Mouse (Mus musculus): ENCODE data around the gene Ola1.

Ola1 gene

DNA sequence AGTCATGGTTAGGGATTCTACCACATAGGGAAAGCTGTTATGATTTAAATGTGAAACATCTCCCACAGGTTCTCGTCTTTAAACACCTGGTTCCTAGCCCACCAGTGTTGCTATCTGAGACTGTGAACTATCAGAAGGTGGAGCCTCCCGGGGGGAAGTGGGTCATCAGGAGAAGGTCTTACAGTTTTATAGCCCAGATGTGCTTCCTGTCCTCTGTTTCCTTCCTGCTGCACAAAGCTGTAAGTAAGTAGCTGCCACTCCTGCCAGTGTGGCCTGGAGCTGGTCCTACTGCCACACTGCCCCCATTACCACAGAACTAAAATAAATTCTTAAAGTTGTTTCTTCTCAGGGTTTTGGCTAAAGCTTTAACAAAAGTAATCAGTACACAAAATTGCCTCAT is 72.6 kb downstream of the Ola1 start:
- no peak for ATAC-seq (ENCODE audit: low TSS enrichment)

DNA sequence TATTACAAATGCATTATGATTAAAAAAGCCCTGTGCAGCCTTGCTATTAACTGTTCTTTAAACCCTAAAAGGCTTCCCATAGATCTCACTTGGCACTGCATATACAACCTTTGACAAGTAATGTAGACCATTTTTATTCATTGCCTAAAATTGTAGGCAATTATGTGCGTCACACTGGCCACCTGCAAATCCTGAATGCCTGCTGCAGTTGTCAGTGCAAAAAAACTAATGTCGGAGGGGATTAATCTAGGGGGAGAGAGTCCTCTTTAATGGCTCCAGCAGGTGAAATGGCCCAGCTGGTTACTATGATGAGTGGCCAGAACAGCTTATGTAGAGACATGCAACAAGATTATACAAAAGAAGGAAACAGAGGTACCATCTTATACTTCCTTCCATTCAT is 75.0 kb downstream of the Ola1 start:
- no peak for ATAC-seq (ENCODE audit: low TSS enrichment)

DNA sequence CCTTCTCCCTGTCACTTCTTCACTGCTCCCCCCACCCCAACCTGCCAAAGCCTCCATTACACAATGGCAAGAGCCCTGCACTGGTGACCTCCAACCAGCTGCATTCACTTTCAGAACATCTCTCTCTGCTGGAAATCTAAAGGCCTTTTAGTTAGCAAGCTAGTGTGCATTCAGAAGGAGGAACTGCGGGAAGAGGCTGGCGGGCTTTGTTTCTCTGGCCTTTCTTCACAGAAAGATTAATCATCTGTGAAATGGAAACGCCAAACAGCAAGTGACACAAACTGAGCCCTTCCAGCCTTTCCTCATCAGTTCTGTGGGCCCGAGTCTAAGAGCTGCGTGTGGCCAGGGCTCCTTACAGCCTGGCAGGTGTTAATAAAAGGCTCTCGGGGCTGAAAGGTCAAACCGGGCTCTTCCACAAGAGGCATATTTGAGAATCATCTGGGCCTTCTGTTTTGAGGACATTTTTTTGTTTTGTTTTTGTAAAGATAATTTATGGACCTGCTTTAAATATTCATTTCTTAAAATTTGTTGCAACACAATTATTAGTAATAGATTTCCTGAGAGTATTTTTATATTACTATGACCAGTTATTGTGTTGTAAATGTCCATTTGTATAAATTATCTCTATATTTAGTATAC is 75.8 kb downstream of the Ola1 start:
- ATAC-seq (ENCODE audit: low TSS enrichment), result no peak

DNA sequence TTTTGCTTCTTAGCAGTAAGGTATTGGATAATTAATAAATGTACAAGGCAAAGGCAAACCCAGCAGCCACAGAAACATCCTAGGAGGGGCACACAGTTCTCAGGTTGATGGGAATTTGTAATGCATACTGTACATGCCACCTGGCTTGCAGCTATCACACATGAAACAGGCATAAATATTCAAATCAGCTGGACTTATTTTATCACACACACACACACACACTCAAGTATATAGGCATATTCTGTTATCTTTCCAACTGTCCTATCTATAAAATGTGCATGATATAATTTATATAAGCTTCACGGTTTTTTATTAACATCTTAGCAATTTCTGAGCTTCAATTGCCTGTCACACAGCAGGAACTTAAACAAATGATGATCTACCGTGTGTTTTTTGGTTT is 85.8 kb downstream of the Ola1 start:
- no peak for ATAC-seq (ENCODE audit: low TSS enrichment)

DNA sequence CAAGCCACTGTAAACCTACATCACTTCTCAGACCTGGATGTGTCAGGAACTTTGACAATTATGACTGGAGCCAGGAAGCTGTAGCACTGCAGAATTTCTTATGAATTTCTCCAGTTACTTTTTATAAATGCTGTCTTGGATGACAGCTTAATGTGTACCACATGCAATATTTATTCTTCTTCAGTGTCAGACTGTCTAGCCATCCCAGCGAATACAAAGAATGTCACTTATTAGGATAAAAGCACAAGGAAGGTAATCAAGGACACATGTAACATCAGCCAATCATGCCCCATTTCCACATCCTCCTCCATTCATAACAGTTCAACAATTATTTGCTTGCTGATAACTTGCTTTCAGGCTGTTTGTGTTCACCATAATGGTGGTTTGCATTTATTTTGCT is 91.0 kb downstream of the Ola1 start:
- ATAC-seq (ENCODE audit: low TSS enrichment), result no peak

DNA sequence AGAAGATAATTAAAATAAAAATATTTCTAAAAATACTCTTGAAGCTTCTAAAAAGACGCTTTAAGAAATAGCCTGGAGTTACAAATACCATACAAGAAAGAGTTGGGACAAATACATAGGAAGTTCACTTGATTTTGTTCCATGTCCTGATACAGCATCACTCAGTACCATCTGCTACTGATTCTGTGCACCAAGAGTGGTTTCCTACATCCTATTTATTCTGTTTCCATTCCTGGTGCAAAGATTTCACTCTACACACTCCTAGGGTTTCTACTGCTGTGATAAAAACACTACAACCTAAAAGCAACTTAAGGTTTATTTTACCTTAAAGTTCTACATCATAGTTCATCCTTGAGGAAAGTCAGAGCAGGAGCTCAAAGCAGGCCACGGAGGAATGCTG is 99.9 kb downstream of the Ola1 start:
- peak; percentile 80 for ATAC-seq (ENCODE audit: low TSS enrichment)

DNA sequence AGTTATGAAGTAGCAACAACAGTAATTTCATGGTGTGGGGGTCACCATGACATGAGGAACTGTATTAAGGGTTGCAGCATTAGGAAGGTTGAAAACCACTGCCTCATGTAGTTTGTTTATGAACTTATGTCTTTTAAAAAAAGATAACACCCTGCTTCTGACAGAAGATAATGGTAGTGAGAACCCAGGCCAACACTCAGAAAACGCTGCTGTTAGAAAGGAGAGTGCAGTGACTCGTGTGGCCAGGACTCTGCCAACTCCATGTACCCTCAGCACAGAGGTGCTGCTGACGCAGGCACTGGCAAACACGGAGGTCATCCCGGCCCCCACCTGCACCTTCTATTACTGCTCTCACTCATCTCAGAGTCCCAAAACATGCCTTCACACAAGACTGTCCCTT is 111.6 kb downstream of the Ola1 start:
- no peak for ATAC-seq (ENCODE audit: low TSS enrichment)

DNA sequence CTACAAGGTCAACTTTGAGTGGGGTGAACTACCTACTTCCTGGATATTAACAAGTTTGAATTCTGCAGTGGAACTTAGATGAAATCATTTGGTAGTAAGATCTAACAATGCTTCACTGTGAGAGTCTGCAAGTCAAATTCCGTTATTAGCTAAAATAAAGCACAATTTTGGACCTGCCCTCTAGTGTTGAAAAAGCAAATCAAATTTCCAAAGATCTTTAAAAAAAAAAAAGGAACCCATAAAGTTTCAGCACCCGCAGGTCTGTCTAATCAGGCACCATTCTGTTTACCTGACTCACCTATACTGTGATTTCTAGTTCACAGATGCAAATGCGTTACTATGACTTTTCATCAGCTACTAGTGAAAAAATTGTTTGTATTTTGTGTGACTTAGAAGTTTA is 122.2 kb downstream of the Ola1 start:
- ATAC-seq (ENCODE audit: low TSS enrichment), result no peak

DNA sequence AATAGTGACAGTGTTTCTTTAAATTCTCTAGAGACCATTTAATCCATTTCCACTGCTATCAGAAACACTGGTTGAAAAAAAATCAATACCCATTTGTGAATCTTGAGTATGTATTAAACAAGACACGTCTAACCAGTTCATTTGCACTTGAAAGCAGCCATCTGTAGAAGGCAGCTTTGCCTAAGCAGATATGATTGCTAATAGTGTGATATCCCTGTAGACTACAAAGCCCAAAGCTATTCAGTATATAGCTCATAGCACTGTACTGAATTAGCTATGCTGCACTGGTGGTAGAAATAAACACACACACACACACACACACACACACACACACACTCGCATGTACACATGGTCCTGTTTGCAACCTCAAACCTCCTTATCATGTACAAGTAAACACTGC is 123.4 kb downstream of the Ola1 start:
- no peak for ATAC-seq (ENCODE audit: low TSS enrichment)

DNA sequence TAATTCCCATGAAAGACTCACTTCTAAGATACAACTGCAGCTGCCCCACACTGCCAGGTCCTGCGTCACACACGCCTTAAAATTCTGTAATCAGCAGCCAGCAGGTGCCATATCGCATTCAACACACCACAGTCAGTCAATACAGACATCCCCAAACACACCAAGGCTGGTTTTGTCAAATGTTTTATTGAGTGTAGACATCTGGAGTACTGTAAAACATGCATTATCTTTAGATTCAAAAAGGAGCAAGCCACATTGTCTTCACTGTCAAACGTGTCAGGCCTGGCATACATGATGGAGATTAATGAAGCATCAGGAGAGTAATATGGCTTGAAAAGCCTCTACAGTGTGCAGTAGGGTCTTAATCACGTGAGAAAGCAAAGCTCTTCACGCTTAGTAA is 125.7 kb downstream of the Ola1 start:
- ATAC-seq (ENCODE audit: low TSS enrichment), result no peak

DNA sequence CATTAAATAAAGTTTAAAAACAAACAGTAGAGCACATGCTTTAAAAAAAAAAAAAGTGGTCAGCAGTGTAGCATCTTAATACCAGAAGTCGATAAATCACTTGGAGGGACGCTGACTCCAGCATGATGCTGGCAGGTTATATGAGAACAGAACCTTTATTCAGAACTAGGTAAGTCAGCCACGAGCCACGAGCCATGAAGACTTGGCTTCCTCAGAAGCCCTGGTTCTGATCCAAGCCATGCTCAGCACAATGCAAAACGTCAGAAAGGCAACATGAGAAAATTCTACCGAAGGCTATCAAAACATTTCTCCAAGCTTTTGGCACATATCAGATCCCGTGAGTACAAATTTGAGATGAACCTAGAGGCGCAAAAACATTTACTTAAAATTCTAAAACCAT is 127.4 kb downstream of the Ola1 start:
- no peak for ATAC-seq (ENCODE audit: low TSS enrichment)

DNA sequence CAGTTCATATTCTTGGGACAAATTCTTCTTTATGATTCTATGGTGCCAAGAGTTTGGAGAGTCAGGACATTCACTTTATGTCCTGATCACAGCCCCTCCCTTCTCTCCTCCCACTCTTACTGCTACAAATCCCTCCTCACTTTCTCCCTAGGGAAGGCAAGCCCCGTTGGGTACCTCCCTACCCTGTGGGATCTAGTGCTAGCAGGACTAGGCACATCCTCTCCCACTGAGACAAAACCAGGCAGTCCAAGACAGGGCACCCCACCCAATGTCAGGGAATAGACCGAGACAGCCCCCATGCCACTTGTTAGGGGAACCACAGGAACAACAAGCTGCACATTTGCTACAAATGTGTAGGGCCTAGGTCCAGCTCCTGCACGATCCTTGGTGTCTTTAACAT is 131.1 kb downstream of the Ola1 start:
- ATAC-seq (ENCODE audit: low TSS enrichment), result no peak

DNA sequence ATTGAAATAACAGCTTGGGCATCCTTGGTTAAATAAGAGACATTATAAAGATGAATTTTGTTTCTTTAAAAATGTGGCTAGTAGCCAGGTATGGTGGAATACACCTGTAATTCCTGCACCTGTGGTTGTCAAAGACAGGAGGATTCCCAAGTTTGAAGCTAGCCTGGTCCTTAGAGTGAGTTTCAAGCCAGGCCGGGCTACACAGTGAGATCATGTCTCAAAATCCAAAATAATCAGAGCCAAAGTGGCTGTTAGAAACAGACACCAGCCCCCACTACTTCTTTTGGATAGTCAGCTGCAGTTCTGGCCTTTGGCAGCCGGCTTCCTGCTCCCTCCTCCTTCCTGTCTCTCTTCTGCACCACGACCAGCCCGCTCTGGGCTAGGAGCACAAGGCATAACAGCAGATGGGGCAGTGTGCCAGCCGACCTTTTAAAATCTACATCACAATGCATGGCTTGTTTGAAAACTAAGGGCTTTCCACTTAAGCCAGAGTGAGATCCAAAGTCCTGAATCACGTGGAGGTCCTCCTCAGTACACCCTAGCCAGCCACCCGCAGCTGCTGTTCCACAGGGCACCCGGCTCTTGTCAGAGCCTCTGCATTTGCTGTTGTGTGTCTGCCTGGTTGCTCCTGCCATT is 132.9 kb downstream of the Ola1 start:
- ATAC-seq (ENCODE audit: low TSS enrichment), result peak; percentile 50; the same call in 1 of the 2 replicates

DNA sequence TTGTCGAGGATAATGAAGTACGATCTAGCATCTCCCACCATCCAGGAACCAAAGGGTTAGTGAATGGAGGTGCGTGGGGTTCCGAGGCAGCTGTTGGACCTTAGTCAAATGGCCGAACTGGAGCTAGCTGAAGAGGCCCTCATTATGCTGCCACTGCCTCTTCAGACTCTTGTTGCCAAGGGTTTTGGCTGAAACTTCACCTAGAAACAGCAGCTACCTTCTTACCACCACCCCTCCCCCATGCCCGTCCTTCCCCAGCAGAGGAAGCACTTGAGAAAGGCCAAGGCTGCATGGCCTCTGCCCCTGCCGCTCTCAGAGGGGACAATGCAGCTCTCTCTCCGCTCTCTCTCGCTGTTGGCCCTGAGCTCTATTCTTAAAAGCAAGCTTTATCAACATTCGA is 136.2 kb downstream of the Ola1 start:
- ATAC-seq (ENCODE audit: low TSS enrichment), result peak; percentile 16; the same call in 1 of the 2 replicates

DNA sequence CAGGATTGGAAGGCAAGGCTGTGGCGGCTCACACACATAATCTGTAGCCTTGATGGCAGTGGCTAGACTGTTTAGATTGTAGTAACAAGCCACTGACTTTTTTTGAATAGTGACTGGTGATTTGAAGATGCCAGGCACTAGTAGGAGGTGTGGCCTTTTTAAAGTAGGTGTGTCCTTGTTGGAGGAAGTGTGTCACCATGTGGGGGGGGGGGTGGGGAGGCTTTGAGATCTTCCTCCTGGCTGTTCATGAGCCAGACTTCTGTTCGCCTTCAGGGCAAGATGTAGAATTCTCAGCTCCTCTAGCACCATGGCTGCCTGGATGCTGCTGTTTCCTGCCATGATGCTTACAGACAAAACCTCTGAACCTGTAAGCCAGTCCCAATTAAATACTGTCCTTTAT is 136.9 kb downstream of the Ola1 start:
- ATAC-seq (ENCODE audit: low TSS enrichment), result no peak

DNA sequence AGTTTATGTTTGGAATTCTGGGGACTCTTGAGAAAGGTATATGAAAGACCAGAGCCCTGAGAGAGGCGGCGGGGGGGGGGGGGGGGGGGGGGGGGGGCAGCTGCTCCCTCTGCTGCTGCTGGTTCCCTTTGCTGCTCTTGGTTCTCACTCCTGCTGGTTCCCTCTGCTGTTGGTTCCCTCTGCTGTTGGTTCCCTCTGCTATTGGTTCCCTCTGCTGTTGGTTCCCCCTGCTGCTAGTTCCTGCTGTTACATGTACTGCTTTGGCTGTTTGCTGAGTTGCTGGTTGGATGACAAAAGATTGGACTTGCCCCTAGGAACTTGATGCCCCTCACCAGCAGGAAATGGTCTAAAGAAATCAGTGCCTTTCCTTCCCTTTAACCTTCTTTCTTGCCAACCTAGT is 138.6 kb downstream of the Ola1 start:
- no peak for ATAC-seq (ENCODE audit: low TSS enrichment)

DNA sequence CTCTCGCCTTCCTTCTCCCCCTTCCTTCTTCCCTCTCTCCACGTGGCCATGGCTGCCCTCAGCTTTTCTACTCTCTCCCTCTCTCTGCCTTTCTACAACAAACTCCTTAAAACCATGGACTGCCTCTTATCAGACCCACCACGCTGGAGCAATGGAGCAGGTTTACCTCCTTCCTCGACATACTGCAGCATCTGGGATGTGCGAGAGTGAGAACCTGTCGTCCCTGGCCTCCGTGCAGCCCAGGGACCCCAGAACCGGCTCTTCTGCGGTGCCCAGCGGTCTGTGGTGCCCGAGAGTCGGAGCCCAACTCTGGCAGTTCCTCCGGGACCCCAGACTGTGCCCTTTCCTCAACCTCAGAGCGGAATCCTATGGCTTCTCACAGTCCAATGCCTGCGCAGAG is 139.4 kb downstream of the Ola1 start:
- no peak for ATAC-seq (ENCODE audit: low TSS enrichment)

DNA sequence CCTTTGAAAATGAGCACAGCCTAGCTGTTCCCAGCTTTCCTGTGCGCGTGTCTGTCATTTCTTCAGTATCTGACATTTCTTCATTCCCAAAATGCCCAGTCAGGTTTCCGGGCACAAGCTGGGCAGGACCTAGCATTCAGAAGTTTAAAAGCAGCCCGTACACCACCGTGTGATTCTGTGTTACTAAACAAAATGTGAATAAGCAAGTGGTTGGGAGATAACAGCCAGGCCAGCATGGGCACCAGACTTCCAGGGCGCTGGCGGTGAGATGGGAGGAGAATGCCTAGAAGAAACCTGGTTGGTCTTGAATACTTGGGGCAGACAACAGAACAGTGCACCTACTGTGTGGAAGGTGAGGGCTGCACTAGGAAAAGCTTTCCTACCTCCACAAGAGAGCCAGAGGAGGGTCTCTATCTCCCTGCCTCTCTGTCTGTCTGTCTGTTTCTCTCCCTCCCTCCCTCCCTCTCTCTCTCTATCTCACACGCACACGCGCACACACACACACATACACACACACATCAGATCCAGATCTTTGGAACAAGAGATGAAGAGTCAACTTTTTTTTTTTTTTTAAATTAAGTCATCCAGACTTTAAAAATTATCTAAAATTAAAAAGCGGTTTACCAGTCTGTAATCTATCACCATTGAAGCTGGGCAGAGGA is 144.8 kb downstream of the Ola1 start:
- no peak for ATAC-seq (ENCODE audit: low TSS enrichment)

DNA sequence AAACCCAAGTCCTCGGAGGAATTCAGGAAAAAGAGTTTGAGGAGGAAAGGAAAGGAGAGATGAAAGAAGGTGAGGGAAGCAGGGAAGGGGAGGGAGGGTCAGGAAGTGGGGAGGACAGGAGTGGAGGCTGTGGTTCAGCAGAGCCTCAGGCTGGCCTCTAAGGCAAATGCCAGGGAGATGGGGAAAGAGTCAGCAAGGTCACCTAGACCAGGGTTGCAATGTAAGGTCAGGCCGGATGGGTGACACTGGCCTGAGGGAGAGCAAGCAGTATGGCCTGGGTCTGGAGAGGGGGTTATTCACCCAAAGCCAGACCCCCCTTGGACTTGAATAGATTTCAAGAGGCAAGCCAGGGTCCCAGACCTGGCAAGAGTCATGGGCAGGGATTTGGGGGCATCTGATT is 147.5 kb downstream of the Ola1 start:
- ATAC-seq (ENCODE audit: low TSS enrichment), result no peak

DNA sequence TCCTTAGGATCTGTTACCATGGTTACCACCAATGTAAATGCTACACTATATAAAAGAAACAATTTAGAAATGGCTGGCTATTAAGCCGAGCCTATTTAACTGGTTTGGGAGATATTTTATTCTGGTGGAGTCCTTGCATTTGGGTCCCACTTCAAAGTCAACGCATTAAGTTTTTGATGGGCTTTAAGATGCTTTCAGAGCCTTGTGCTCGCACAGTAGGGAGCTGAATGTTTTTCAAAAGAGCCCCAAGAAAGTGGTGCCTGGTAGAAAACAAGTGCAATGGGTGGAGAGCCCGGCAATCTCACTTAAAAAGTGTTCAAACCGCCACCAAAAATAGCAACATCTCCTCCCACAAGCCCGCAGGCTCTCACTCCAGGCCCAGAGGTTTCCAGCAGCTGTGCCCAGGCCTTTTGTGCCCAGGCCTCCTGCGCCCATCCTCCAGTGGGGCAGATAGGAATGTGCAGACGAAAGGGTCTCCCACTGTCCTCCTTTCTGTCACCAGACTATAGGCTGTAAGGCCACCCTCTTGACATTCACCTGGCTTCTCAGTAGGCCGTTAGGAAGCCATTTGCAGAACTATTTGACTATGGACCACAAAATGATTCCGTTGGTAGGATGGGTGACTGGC is 148.2 kb downstream of the Ola1 start:
- ATAC-seq (ENCODE audit: low TSS enrichment), result no peak

DNA sequence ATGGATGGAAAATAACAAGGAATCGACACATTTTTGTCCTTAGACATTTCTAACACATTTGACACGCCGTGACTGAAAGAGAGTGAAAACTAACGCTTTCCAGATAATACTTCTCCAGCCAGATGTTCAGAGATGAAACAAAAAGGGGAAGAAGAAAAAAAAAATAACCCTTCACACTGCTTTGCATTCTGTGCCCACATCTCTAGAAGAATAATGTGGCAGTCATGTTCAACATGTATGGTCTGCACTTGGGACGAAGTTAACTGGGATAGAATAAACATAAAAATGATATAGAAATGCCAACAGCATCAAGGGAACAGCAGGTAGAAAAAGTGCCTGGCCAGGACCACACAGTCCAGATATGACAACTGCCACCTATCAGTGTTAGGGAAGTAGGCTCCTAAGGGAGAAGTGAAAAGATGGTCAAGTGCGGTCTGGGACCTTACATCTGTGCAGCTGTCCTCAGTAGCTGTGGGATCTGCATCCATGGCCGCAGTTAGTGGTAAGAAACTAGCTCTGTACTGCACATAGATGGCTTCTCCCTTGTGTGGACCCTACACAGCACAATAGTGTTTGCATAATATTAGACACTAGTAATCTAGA is 149.4 kb downstream of the Ola1 start:
- ATAC-seq (ENCODE audit: low TSS enrichment), result no peak

DNA sequence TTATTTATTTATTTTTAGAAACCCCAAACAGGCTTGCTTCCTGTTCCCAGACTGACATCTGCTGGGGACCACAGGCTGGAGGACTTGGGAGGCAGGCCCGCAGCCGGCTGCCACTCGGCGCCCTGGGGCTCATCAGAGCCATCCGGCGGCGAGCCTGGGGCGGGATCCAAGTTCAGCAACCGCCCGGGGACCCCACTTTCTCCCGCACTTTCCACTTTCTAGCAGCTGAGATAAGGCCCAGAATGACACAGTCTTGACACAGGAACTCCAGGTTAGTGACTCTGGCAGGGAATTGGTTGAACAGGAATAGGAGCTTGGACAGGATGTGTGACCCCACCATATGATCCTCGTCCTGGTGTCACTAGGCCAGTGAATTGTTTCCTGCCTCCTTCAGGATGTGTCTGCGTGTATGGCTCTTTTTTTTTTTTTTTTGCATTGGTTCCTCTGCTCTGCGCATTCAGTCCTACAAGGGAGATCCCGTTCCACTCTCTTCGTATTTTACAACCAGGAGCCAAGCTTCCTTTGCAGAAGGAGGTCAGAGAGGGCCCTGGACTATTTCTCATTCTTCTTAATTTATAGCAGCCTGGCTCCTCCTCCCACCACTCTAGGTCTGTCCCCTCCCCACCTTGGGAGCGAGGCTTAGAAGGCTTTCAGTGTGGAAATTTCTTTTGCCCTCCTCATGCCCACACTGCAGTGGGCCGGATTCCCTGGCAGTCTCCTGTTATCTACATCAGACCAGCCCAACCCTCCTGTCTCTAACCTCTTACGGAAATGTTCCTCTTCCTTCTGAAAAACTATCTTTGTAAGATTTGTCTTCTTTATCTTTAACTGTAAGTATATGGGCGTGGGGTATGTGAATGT is 152.2 kb downstream of the Ola1 start:
- no peak for ATAC-seq (ENCODE audit: low TSS enrichment)

All from frontal cortex, adult (tissue).